Mouse (Mus musculus) midbrain, embryonic 16.5 days (tissue): ENCODE data around the gene Gm44502. TPM values are rescaled to one million over a fixed set of nuclear protein-coding genes. Genes with fewer than 3 reads are reported as not detected.

Experiments
- polyA plus RNA-seq: library from polyadenylated mRNA; unstranded; fragments of >200 nt; fragmentation: Nextera tagmentation; extraction: Ambion mirVana; gene quantifications from 2 replicates; pipeline ENCODE4 v1.2.1, GENCODE M21; 2015

The Gm44502 gene
- polyA plus RNA-seq, 1 experiment from 2014 or later = not detected

Other genes with a start within 250 kb of the Gm44502 start
- 90.1 and 92.1 TPM in 2 replicates for gene Plxnb2, start 248.9 kb downstream of the Gm44502 start, polyA plus RNA-seq
- 120 and 124 TPM in 2 replicates for gene Dennd6b, start 233.2 kb downstream of the Gm44502 start, polyA plus RNA-seq
- 76.7 and 82.0 TPM in 2 replicates for gene Ppp6r2, start 218.1 kb downstream of the Gm44502 start, polyA plus RNA-seq
- gene Sbf1, start 114.4 kb downstream of the Gm44502 start, polyA plus RNA-seq = 92.9 and 101 TPM in 2 replicates
- gene Adm2, start 107.0 kb downstream of the Gm44502 start, polyA plus RNA-seq = not detected in 2 replicates
- gene Miox, start 95.3 kb downstream of the Gm44502 start, polyA plus RNA-seq = not detected in 2 replicates
- gene Lmf2, start 74.0 kb downstream of the Gm44502 start, polyA plus RNA-seq = 29.0 and 34.9 TPM in 2 replicates
- 116 and 117 TPM in 2 replicates for gene Ncaph2, start 74.0 kb downstream of the Gm44502 start, polyA plus RNA-seq
- 11.8 and 16.4 TPM in 2 replicates for gene Sco2, start 55.9 kb downstream of the Gm44502 start, polyA plus RNA-seq
- 1.9 and 3.0 TPM in 2 replicates for gene Tymp, start 52.7 kb downstream of the Gm44502 start, polyA plus RNA-seq
- 4.8 and 5.5 TPM in 2 replicates for gene Odf3b, start 50.4 kb downstream of the Gm44502 start, polyA plus RNA-seq
- 0.05 and 0.06 TPM in 2 replicates for gene Klhdc7b, start 44.8 kb downstream of the Gm44502 start, polyA plus RNA-seq
- gene Syce3, start 19.2 kb downstream of the Gm44502 start, polyA plus RNA-seq = not detected in 2 replicates
- gene Cpt1b, start 3.8 kb downstream of the Gm44502 start, polyA plus RNA-seq = 0.96 and 1.2 TPM in 2 replicates
- gene C730034F03Rik, start 107 bp downstream of the Gm44502 start, polyA plus RNA-seq = 6.5 and 7.3 TPM in 2 replicates
- 88.3 and 95.2 TPM in 2 replicates for gene Chkb, start 212 bp upstream of the Gm44502 start, polyA plus RNA-seq
- 84.4 and 86.4 TPM in 2 replicates for gene Mapk8ip2, start 24.2 kb upstream of the Gm44502 start, polyA plus RNA-seq
- gene Arsa, start 47.7 kb upstream of the Gm44502 start, polyA plus RNA-seq = 32.6 and 37.6 TPM in 2 replicates
- 12.0 and 16.7 TPM in 2 replicates for gene Shank3, start 69.9 kb upstream of the Gm44502 start, polyA plus RNA-seq
- 1.6 and 1.8 TPM in 2 replicates for gene Acr, start 138.6 kb upstream of the Gm44502 start, polyA plus RNA-seq
- gene Rabl2, start 162.2 kb upstream of the Gm44502 start, polyA plus RNA-seq = 82.1 and 95.5 TPM in 2 replicates